Mouse (Mus musculus) gastrocnemius, postnatal 4 days (tissue): ENCODE results near the gene Ing1. TPM values are rescaled to one million over a fixed set of nuclear protein-coding genes. Genes with fewer than 3 reads are reported as not detected.
"Not testable (repeated sequence)": the region's sequence is repeated elsewhere in the genome, so short reads cannot be mapped to it uniquely, and the experiment has no call there.

ENCODE experiments used
- DNase-seq, 2 experiments: peaks; one replicate each; pipeline ENCODE4 v3.0.0; 2021 to 2022; ENCODE audit warnings: low spot score in 2 of 2, mixed read lengths in 2 of 2
- total RNA-seq, 2 experiments: library from RNA; stranded (reverse); gene quantifications; 2 replicates each; pipeline ENCODE4 v1.2.3; 2021

Ing1 gene
- total RNA-seq, 2 experiments from 2014 or later: 39.7 to 47.8 TPM

- peak in 1 of 2 experiments; percentile 61 for DNase-seq
Observed at GRCm38 (mm10) chr8:11549706-11550105, 5.7 kb upstream of the Ing1 start.

- peak; percentile 82 to 91 for DNase-seq
Observed at GRCm38 (mm10) chr8:11550281-11550948, 5.0 kb upstream of the Ing1 start, which contains the start of gene Cars2. TSS of gene Cars2 (minus strand) at chr8:11550783.

- DNase-seq: not testable (repeated sequence)
Observed at GRCm38 (mm10) chr8:11551497-11551896, 3.9 kb upstream of the Ing1 start.

GRCm38 (mm10) chr8:11552390-11552789 is 3.0 kb upstream of the Ing1 start:
- no peak for DNase-seq

GRCm38 (mm10) chr8:11555720-11556591 is 585 bp downstream of the Ing1 start:
- peak; percentile 98 to 99 for DNase-seq

- DNase-seq: peak; percentile 33 to 51
Observed at GRCm38 (mm10) chr8:11556691-11557423, 1.5 kb downstream of the Ing1 start.

GRCm38 (mm10) chr8:11557424-11557767 is 2.0 kb downstream of the Ing1 start:
- DNase-seq: no peak

- DNase-seq: peak; percentile 90 to 97
Observed at GRCm38 (mm10) chr8:11557768-11558629, 2.6 kb downstream of the Ing1 start.

- no peak for DNase-seq
Observed at GRCm38 (mm10) chr8:11559511-11559910, 4.1 kb downstream of the Ing1 start.

GRCm38 (mm10) chr8:11560220-11560619 is 4.8 kb downstream of the Ing1 start:
- DNase-seq: no peak

GRCm38 (mm10) chr8:11564236-11564635 is 8.9 kb downstream of the Ing1 start:
- DNase-seq: no peak

- no peak for DNase-seq
Observed at GRCm38 (mm10) chr8:11564721-11565120, 9.3 kb downstream of the Ing1 start.

GRCm38 (mm10) chr8:11568193-11568592 is 12.8 kb downstream of the Ing1 start:
- not testable (repeated sequence) for DNase-seq

GRCm38 (mm10) chr8:11569260-11570097 is 14.1 kb downstream of the Ing1 start:
- no peak for DNase-seq

- DNase-seq: no peak
Observed at GRCm38 (mm10) chr8:11570742-11571141, 15.4 kb downstream of the Ing1 start.

- DNase-seq: no peak
Observed at GRCm38 (mm10) chr8:11571950-11572349, 16.6 kb downstream of the Ing1 start.

GRCm38 (mm10) chr8:11572428-11572827 is 17.1 kb downstream of the Ing1 start:
- no peak for DNase-seq

GRCm38 (mm10) chr8:11574911-11575603 is 19.7 kb downstream of the Ing1 start:
- DNase-seq: no peak
